Mouse (Mus musculus): ENCODE measurements around the gene Arrb2.
"Not testable (repeated sequence)": the region's sequence is repeated elsewhere in the genome, so short reads cannot be mapped to it uniquely, and the experiment has no call there.

Arrb2 gene

GRCm38 (mm10) chr11:70443964-70444363 lies 11.5 kb downstream of the Arrb2 start:
- no peak for DNase-seq (ENCODE audit: inconsistent age in 2 of 2, low spot score in 1 of 2)

DNA sequence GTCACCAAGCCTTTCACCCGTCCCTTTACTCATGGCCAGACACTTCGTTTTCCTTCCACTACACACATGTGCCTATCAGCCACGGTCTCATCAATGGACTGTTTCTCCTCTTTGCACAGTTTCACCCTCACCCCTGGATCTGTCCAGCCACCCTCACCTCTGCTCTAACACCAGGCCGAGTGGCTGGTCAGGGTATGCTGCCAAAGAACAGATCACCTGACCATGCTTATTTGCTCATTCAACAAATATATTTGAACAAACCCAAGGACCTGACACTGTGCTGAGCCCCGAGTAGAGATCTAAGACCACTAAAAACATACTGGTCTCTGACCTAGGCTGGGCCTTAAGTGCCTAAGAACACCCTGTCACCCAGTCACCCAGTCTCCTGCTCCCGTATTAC lies 12.2 kb downstream of the Arrb2 start:
- no peak for DNase-seq (ENCODE audit: inconsistent age in 2 of 2, low spot score in 1 of 2)

GRCm38 (mm10) chr11:70446756-70447155 lies 14.3 kb downstream of the Arrb2 start:
- peak in 1 of 2 experiments; percentile 21 for DNase-seq (ENCODE audit: inconsistent age in 2 of 2, low spot score in 1 of 2)

GRCm38 (mm10) chr11:70447373-70447772 lies 14.9 kb downstream of the Arrb2 start:
- DNase-seq (ENCODE audit: inconsistent age in 2 of 2, low spot score in 1 of 2): no peak

DNA sequence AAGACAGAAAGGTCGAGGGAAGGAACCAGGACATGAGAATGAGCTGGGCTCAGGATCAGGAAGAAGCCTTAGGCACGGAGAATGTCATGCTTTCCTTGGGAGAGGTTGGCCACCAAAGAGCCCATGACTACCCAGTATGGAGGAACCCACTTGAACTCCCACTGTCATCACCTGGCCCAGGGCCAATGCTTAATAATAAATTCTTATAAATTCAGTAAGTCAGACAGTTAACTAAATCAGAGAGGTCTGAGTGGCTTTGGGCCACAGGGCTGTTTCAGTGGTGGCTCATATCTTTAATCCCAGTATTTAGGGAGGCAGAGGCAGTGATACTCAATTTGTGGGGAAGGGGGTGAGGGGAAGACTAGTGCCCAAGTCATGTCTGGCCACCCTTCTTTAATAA lies 18.5 kb downstream of the Arrb2 start:
- peak in 1 of 2 experiments; percentile 39 for DNase-seq (ENCODE audit: inconsistent age in 2 of 2, low spot score in 1 of 2)

DNA sequence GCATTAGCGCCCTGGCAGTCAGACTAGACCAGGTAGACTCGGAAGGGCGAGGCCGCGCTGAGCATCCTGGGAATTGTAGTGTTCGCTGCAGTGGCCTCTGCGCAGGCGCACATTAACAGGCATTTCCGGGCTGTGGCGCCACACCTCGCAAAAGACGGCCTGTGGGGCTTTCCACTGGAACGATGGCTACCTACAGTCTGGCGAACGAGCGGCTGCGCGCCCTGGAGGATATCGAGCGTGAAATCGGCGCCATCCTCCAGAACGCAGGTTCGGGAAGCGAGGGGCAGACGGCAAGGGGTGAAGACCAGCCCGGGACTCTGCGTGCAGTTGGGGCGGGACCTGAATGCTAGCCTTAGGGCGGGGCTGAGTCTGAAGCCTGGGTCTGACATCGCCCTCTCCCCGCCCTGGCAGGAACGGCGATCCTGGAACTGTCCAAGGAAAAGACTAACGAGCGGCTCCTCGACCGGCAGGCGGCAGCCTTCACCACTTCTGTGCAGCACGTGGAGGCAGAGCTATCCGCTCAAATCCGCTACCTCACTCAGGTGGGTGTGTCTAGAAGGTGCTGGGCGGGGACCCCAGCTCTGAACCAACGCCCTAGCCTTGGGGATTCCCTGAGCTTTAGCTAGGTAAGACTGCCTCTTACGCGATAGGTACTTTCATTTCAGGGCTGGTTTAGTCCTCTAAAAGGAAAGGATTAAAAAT lies 19.5 kb downstream of the Arrb2 start, which contains the start of gene Med11:
Gene Med11, plus strand, starts transcription at position 123 of the 702 bp plus-strand sequence.
- DNase-seq (ENCODE audit: inconsistent age in 2 of 2, low spot score in 1 of 2): peak; percentile 97 to 99

DNA sequence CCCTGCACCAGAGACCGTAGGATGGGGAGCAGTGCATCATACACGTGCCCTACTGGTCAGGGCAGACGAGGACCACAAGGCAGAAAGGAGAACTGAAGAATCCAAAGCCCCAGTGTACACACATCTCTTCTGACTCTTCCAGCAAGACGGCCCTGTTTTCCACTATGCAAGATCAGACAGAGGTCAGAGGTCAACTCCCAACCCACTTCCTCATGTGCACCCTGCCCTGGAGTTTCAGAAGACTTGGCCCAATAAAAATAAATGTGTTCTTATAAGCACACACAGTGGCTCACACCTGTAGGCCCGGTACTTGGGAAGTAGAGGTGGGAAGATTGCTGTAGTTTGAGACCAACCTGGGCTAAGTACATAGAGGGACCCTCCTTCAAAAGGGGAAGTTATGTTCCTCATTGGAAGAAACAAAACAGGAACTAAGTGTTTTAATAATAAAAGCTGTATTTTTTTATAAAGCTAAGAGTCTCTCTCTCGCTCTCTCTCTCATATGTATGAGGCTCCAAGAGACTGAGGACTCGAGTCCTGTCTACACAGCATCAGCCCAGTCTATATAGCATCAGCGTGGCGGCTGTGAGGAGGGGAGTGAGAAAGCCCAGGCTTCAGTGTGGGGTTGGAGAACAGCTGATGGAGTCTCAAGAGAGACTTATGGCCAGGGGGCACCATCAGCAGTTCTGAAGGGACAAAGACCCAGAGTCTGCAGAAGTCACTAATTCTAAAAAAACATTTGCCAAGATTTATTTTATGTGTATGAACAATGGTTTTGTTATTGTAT lies 21.0 kb downstream of the Arrb2 start:
- DNase-seq (ENCODE audit: inconsistent age in 2 of 2, low spot score in 1 of 2): peak; percentile 32 to 54

GRCm38 (mm10) chr11:70458688-70459600 lies 26.5 kb downstream of the Arrb2 start, which contains the start of gene Zmynd15:
Zmynd15 (plus strand) TSS chr11:70459433.
- DNase-seq (ENCODE audit: inconsistent age in 2 of 2, low spot score in 1 of 2): peak in 1 of 2 experiments; percentile 50

- DNase-seq (ENCODE audit: inconsistent age in 2 of 2, low spot score in 1 of 2): peak; percentile 61 to 85
Measured at GRCm38 (mm10) chr11:70459601-70460101, 27.2 kb downstream of the Arrb2 start, which contains the start of gene Cxcl16. Cxcl16 (minus strand) TSS chr11:70459984.

GRCm38 (mm10) chr11:70463970-70464369 lies 31.5 kb downstream of the Arrb2 start:
- no peak for DNase-seq (ENCODE audit: inconsistent age in 2 of 2, low spot score in 1 of 2)

GRCm38 (mm10) chr11:70465211-70465610 lies 32.8 kb downstream of the Arrb2 start:
- DNase-seq (ENCODE audit: inconsistent age in 2 of 2, low spot score in 1 of 2): no peak

DNA sequence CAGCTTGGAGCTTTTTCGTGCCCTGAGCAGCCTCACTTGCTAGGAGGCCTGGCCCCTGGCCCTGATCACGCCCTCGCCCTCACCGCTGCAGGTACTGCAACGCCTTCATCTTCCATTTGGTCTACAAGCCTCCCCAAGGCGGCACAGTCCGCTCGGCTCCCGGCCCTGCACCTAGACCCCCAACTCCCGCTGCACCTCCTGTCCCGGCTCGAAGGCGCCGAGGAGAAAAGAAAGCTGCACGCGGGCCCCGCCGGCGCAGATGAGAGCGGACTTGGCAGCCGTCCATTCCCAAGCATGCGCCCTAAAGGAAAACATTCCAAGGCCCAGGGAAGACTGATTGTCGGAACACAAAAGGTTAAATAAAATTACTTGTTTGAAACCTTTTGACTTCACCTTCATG lies 33.4 kb downstream of the Arrb2 start:
- DNase-seq (ENCODE audit: inconsistent age in 2 of 2, low spot score in 1 of 2): peak in 1 of 2 experiments; percentile 68

- DNase-seq (ENCODE audit: inconsistent age in 2 of 2, low spot score in 1 of 2): no peak
Measured at GRCm38 (mm10) chr11:70467902-70468619, 35.6 kb downstream of the Arrb2 start.

- DNase-seq (ENCODE audit: inconsistent age in 2 of 2, low spot score in 1 of 2): peak in 1 of 2 experiments; percentile 54
Measured at GRCm38 (mm10) chr11:70469764-70470163, 37.3 kb downstream of the Arrb2 start.

GRCm38 (mm10) chr11:70472716-70473115 lies 40.3 kb downstream of the Arrb2 start:
- peak; percentile 42 to 75 for DNase-seq (ENCODE audit: inconsistent age in 2 of 2, low spot score in 1 of 2)

- DNase-seq (ENCODE audit: inconsistent age in 2 of 2, low spot score in 1 of 2): not testable (repeated sequence)
Measured at GRCm38 (mm10) chr11:70473291-70473690, 40.9 kb downstream of the Arrb2 start.

DNA sequence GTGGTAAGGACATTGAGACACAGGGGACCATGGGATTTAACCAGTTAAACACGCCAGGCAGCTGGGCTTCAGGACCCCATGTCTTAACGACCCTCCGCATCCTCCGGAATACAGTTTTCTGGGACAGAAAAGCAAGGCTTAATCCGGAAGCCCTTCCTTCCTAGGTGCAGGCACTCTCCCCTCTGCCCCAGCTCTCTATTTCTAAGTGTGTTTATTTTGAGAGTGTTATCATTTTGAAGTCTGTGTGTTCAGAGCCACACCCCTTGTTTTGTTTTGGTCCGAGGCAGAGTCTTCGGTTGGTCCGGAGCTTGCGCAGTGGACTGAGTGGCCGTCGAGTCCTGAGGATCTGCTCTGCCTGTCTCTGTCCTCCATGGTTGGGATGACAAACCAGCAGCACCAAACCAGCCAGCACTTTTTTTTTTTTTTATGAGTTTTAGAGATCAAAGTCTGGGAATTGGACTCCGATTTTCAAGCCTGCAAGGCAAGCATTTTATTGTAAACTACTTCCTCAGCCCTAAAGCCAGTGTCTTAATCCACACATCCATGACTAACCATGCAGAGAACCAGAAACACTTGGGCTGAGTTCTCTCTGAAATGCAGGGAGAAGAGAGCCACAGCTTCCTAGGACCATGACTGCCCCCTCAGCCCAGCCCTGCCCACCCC lies 42.6 kb downstream of the Arrb2 start:
- no peak for DNase-seq (ENCODE audit: inconsistent age in 2 of 2, low spot score in 1 of 2)

DNA sequence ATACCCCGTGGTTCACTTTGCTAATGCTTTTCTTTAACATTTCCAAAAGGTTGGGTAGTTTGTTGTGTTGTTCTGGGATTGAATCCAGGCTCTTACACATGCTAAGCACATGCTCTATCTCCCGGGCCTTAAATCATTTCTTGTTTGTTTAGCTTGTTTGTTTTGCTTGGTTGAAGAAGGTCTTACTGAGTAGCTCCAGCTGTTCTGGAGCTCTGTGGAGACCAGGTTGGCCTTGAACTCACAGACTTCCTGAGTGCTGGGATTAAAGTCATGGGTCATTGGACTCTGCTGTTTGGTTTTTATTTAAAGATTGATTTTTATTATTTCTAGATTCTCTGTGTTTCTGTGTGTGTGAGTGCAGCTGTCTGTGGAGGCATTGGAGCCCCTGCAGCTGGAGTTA lies 53.1 kb downstream of the Arrb2 start:
- DNase-seq (ENCODE audit: inconsistent age in 2 of 2, low spot score in 1 of 2): no peak

DNA sequence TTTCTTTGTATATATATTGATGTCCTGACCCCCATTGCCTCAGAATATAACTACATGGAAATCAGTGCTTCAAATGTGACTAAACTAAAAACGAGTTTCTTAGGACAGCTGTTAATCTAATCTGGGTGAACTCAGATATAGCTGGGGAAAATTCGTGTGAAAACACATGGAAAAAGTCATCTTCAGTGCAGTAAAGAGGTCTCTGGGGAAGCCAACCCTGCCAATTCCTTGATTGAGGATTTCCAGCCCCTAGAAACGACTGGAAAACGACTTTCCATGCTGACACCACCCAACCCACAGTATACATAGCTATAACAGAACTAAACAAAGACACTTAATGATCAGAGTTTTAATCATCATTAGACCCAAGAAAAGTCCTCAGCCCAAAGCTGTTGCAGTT lies 55.4 kb downstream of the Arrb2 start:
- DNase-seq (ENCODE audit: inconsistent age in 2 of 2, low spot score in 1 of 2): no peak

- DNase-seq (ENCODE audit: inconsistent age in 2 of 2, low spot score in 1 of 2): no peak
Measured at GRCm38 (mm10) chr11:70489138-70489537, 56.7 kb downstream of the Arrb2 start.

All from adrenal gland, adult (tissue).